Mouse (Mus musculus) naive thymus-derived CD4-positive, alpha-beta T cell, adult 2 months (primary cell): ENCODE data around the gene Tas2r122.
"Not testable (repeated sequence)": the region's sequence is repeated elsewhere in the genome, so short reads cannot be mapped to it uniquely, and the experiment has no call there.

Experiments
- DNase-seq: peaks from one replicate; pipeline ENCODE4 v3.0.0-alpha.2; 2011; ENCODE audit warnings: low read depth

The Tas2r122 gene

DNA sequence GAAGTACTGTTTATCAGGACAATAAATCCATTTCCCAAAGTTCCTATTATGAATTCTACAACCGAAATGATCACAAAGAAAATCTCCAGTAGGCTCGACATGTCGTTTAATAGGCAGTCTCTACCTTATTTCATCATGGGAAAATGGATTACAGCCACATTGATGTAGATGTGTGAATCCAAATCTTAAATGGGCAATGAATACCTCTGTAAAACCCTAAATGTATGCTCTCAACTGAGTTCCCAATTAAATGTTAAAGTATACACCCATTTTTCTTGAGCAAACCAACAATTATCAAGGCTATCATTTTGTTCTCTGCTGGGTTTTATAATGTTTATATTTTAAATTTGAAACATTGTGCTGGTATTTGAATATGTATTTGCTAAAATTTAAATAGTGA lies at the start of gene Tas2r122:
Gene Tas2r122, minus strand, starts transcription at position 101 of the 400 bp plus-strand sequence.
- no peak for DNase-seq

- no peak for DNase-seq
These were observed 42.7 kb upstream of the Tas2r122 start, which contains the start of gene Tas2r124 for GRCm38 (mm10) chr6:132754430-132754829. Gene Tas2r124 (plus strand): TSS chr6:132754730.

GRCm38 (mm10) chr6:132750206-132750605 lies 38.5 kb upstream of the Tas2r122 start:
- DNase-seq: no peak

DNA sequence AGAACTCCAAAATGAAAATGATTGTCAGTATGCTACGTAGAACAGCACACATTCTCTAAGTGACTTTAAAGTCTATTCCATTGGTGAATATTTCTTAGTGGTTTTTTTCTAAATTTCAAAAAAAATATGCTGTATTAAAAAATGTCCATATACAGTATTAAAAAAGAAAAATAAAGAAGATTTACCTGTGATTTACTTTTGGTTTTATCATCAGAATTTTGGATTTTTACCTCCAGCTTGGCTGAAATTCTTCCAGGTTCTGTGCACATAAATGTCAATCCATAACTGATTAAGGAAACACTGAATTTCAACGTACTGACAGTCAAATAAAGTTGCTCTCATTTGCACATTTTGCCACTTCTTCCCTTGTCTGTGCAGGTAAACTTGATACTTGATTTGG lies 26.2 kb upstream of the Tas2r122 start, which contains the start of gene Tas2r115:
Gene Tas2r115, minus strand, starts transcription at position 101 of the 400 bp plus-strand sequence.
- no peak for DNase-seq

- no peak for DNase-seq
These were observed 10.8 kb downstream of the Tas2r122 start, which contains the start of gene Tas2r121 for GRCm38 (mm10) chr6:132700907-132701306. Gene Tas2r121 (minus strand): TSS chr6:132701007.

DNA sequence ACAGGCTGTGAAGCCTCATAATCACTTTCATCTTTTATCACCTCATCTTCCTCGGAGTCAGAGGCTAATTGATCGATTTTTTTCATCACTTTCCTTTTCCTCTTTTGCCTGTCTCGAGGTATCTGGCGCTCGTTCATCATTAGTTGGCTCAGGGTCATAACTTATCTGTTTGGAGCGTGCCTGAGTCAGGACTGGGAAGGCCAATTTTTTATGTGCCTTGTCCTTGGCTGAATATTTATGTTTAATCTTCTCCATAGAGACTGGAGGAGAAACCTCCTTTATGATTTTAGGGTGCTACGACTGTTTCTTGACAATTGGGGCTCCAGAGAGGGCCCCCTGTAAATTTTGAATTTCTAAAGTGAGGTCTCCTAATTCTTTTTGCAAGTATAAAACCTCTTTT lies 20.1 kb downstream of the Tas2r122 start:
- not testable (repeated sequence) for DNase-seq
